Mouse (Mus musculus) bone marrow, adult 2 months (tissue): Measurements from ENCODE around the gene Qsox1.

Source experiments
- CTCF ChIP-seq: fragments of 200-500 bp; IDR thresholded peaks from 2 replicates; pipeline ENCODE4 v1.5.1; 2011; ENCODE audit warnings: low read length, control low read depth; ENCODE audit not compliant: control insufficient read depth, insufficient read depth
- POLR2A ChIP-seq: fragments of 200-500 bp; IDR thresholded peaks from 2 replicates; pipeline ENCODE4 v1.6.1; 2011; ENCODE audit warnings: low read depth, mild to moderate bottlenecking, control low read depth, low read length, borderline replicate concordance; ENCODE audit not compliant: control insufficient read depth

DNA sequence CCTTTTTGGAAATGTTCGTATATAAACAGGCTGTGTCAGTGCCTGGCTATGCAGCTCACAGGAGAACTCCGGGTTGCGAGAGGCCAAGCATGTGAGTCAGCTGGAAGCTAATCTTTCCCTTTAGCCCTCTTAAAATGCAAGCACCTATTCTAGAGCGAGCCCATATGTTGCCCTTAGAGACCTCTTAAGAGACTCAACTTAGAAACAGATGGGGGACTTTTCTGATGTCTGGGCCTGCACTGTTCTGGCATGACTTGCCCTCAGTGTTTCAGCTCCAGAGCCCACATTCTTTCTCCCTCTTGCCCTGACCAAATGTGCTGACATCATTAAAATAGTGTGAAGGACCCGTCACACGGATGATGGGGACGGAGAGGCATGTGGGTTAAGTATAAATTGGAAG, 2.1 kb downstream of the Qsox1 start:
- TF ChIP-seq CTCF, result no peak
- TF ChIP-seq POLR2A, result no peak
